12 mouse cellular contexts compared by ENCODE assay signal in genomic region chr7:112416730-112417513, GRCm38 (mm10). TPM values are rescaled to one million over a fixed set of nuclear protein-coding genes. Genes with fewer than 3 reads are reported as not detected.
DNase-seq lines count a peak whose midpoint lies in the region; ATAC-seq lines count a peak whose summit lies in the region.
"Had no signal": no experiment of that assay in that cellular context is flagged by ENCODE, and none has a peak within 500 bp of the region (broad histone marks: within the 10 kb centered on the region; RNA-seq: fewer than 3 reads in every experiment).

No protein-coding gene starts in this region.

- no peaks in the 10 kb centered on the region for H3K36me3 ChIP-seq in forebrain, embryonic 16.5 days (ENCODE audit: control insufficient read depth, insufficient read depth)
- no peaks in the 10 kb centered on the region for H3K36me3 ChIP-seq in midbrain, embryonic 14.5 days (ENCODE audit: control insufficient read depth, insufficient read depth, low read length)

- peak overlapping the region; percentile 38; the same call in 1 of the 2 replicates for H3K27ac ChIP-seq in forebrain, embryonic 16.5 days (ENCODE audit: low read length)
- peak overlapping the region; percentile 39 for H3K27ac ChIP-seq in midbrain, embryonic 14.5 days (replicated peaks; ENCODE audit: low read depth, low read length)
- H3K27ac ChIP-seq: heart, adult 2 months had no signal

- ATAC-seq in forebrain, embryonic 16.5 days: peak; percentile 36; the same call in 1 of the 2 replicates
- peak; percentile 27; the same call in 1 of the 2 replicates for ATAC-seq in midbrain, embryonic 14.5 days (ENCODE audit: low FRiP score, low TSS enrichment)
- ATAC-seq in cerebellum, adult (ENCODE audit: insufficient number of reproducible peaks, low FRiP score, low TSS enrichment): no peak
- ATAC-seq: lung, postnatal 0 days had no signal

- peak overlapping the region; percentile 45; the same call in 1 of the 2 replicates for H3K4me2 ChIP-seq in forebrain, embryonic 16.5 days (ENCODE audit: low read length)
- H3K4me2 ChIP-seq in midbrain, embryonic 14.5 days (ENCODE audit: low read length): 0 out of 2 replicates have a peak overlapping the region, but pooled peaks have one; percentile 38

- no peaks in the 10 kb centered on the region for H3K9me3 ChIP-seq in forebrain, embryonic 16.5 days (ENCODE audit: control insufficient read depth, low read length)
- H3K9me3 ChIP-seq in midbrain, embryonic 14.5 days (ENCODE audit: control insufficient read depth, low read length): no peaks in the 10 kb centered on the region

- peak; percentile 13 for DNase-seq in embryo, embryonic 10.5 days (ENCODE audit: low spot score)
- no peak for DNase-seq in embryo, embryonic 9.5 days (ENCODE audit: extremely low spot score)
- DNase-seq in ES-CJ7 (ENCODE audit: low read depth, low spot score): peak; percentile 38
- DNase-seq in midbrain, embryonic 14.5 days: peak; percentile 17
- DNase-seq in c-Kit-positive CD71-positive TER-119-positive erythroid progenitor cells, embryonic 14.5 days (ENCODE audit: low spot score): no peak
- DNase-seq in ovary, postnatal 36 days (ENCODE audit: low spot score): no peak
- DNase-seq: heart, adult 2 months; kidney, adult 18-20 months had no signal

- H3K27me3 ChIP-seq in forebrain, embryonic 16.5 days (replicated peaks; ENCODE audit: control insufficient read depth, insufficient read depth, low read length): 0 out of 2 replicates have a peak, but pooled peaks cover 2% of the 10 kb centered on the region
- H3K27me3 ChIP-seq in midbrain, embryonic 14.5 days (ENCODE audit: control insufficient read depth, insufficient read depth, low read length): no peaks in the 10 kb centered on the region

- WGBS in forebrain, embryonic 16.5 days: 6% methylated on average over 6 of the region's 7 CpGs
- 14% methylated on average over 7 of the region's 7 CpGs for WGBS in midbrain, embryonic 14.5 days

- peak overlapping the region; percentile 31; the same call in 1 of the 2 replicates for H3K9ac ChIP-seq in forebrain, embryonic 16.5 days (replicated peaks; ENCODE audit: low read depth, low read length)
- H3K9ac ChIP-seq in midbrain, embryonic 14.5 days (replicated peaks; ENCODE audit: low read length): no peak overlapping the region

- no peak overlapping the region for H3K4me3 ChIP-seq in forebrain, embryonic 16.5 days (replicated peaks; ENCODE audit: low read length)
- H3K4me3 ChIP-seq in midbrain, embryonic 14.5 days (replicated peaks; ENCODE audit: low read depth, low read length): no peak overlapping the region
- H3K4me3 ChIP-seq: erythroblast, embryonic 14.5 days; heart, adult 2 months had no signal

- H3K4me1 ChIP-seq in forebrain, embryonic 16.5 days (replicated peaks; ENCODE audit: control insufficient read depth, insufficient read depth, low read length): peaks cover 15% of the 10 kb centered on the region
- H3K4me1 ChIP-seq in midbrain, embryonic 14.5 days (ENCODE audit: control insufficient read depth, insufficient read depth, low read length): peaks cover 13% of the 10 kb centered on the region

RNA-seq across cellular contexts. Expression of gene Parva, which starts 10.4 kb away (rescaled TPM):
- 21.1 and 27.1 TPM in 2 replicates for polyA plus RNA-seq in forebrain, embryonic 16.5 days (2015; fragmentation: Nextera tagmentation; extraction: Ambion mirVana)
- polyA plus RNA-seq in midbrain, embryonic 14.5 days (2014; fragmentation: Nextera tagmentation; extraction: Ambion mirVana): 16.5 and 24.6 TPM in 2 replicates

Comparison
In these comparisons a context has a peak if more than half of its experiments do, and no peak if none do; other contexts are left out.
1. DNase-seq: peak in embryo, embryonic 10.5 days (single experiment), ES-CJ7 (single experiment) and midbrain, embryonic 14.5 days (single experiment); none in embryo, embryonic 9.5 days (single experiment), c-Kit-positive CD71-positive TER-119-positive erythroid progenitor cells, embryonic 14.5 days (single experiment) and ovary, postnatal 36 days (single experiment).